8 mouse cellular contexts compared by ENCODE assay signal in the genomic region with DNA sequence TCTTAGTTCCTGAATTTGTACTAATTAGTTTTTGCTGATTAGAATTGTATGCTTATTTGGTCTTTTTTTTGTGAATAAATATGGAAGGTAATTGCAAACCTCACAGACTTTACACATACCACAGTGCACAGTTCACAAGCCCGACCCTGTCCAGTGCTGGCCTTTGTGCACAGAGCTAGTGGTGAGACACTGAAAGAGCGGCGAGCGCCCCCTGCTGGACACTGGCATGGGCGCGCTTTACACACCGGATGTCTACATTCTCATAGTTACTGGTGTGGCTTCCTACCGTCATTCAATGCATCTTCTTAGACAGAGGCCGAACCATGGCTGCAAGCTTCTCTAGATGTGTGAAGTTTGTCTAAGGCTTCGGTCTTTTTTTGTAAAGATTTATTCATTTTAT. TPM values are rescaled to one million over a fixed set of nuclear protein-coding genes. Genes with fewer than 3 reads are reported as not detected.
DNase-seq lines count a peak whose midpoint lies in the region; ATAC-seq and TF ChIP-seq lines count a peak whose summit lies in the region.

No protein-coding gene starts in this region.

- no peak overlapping the region for H3K9ac ChIP-seq in embryonic facial prominence, embryonic 14.5 days (ENCODE audit: low read depth, low read length)
- H3K9ac ChIP-seq in heart, embryonic 11.5 days (ENCODE audit: low read depth, low read length) = no peak overlapping the region
- H3K9ac ChIP-seq in kidney, postnatal 0 days (ENCODE audit: low read depth, low read length) = no peak overlapping the region
- H3K9ac ChIP-seq in liver, adult 2 months (ENCODE audit: low read depth, low read length) = no peak overlapping the region

- no peak overlapping the region for H3K4me2 ChIP-seq in embryonic facial prominence, embryonic 14.5 days (ENCODE audit: low read depth, low read length)
- H3K4me2 ChIP-seq in heart, embryonic 11.5 days = no peak overlapping the region
- no peak overlapping the region for H3K4me2 ChIP-seq in kidney, postnatal 0 days (ENCODE audit: low read length)

- 15% methylated on average over 10 of the region's 10 CpGs for WGBS in embryonic facial prominence, embryonic 14.5 days
- WGBS in heart, embryonic 11.5 days (ENCODE audit: insufficient replicate concordance) = 15% methylated on average over 10 of the region's 10 CpGs
- 15% methylated on average over 10 of the region's 10 CpGs for WGBS in kidney, postnatal 0 days
- WGBS in liver, adult 2 months = 10% methylated on average over 10 of the region's 10 CpGs

- no peaks in the 10 kb centered on the region for H3K4me1 ChIP-seq in embryonic facial prominence, embryonic 14.5 days (ENCODE audit: control insufficient read depth, insufficient read depth, low read length)
- peaks cover 26% of the 10 kb centered on the region for H3K4me1 ChIP-seq in heart, embryonic 11.5 days (ENCODE audit: control insufficient read depth, insufficient read depth, low read length)
- H3K4me1 ChIP-seq in kidney, postnatal 0 days (replicated peaks; ENCODE audit: insufficient read depth, low read length) = peaks cover 10% of the 10 kb centered on the region
- no peaks in the 10 kb centered on the region for H3K4me1 ChIP-seq in liver, adult 2 months (ENCODE audit: control insufficient read depth, insufficient read depth, low read length)

- peak; percentile 58 to 63 for DNase-seq in adrenal gland, postnatal 4 days (ENCODE audit: low spot score in 2 of 2)
- peak; percentile 78 for DNase-seq in embryonic facial prominence, embryonic 14.5 days (ENCODE audit: low spot score)
- DNase-seq in kidney, postnatal 0 days (ENCODE audit: low spot score) = peak; percentile 89
- DNase-seq in liver, adult 2 months (ENCODE audit: extremely low read depth, low read depth, low spot score) = peak; percentile 39
- peak; percentile 81 for DNase-seq in naive thymus-derived CD4-positive, alpha-beta T cell, adult 2 months (ENCODE audit: low read depth)
- peak; percentile 74 to 93 for DNase-seq in spleen, postnatal 4 days (ENCODE audit: low spot score in 2 of 2)

- ATAC-seq in embryonic facial prominence, embryonic 14.5 days (ENCODE audit: low read depth) = peak; percentile 84
- ATAC-seq in heart, embryonic 11.5 days (replicated peaks; ENCODE audit: insufficient number of reproducible peaks, low FRiP score, low TSS enrichment) = 0 out of 2 replicates have a peak, but pooled peaks have one; percentile 46
- ATAC-seq in kidney, postnatal 0 days (replicated peaks; ENCODE audit: low FRiP score, low read depth) = peak; percentile 81

- no peaks in the 10 kb centered on the region for H3K36me3 ChIP-seq in C2C12 (ENCODE audit: control insufficient read depth, insufficient read depth)
- 0 out of 2 replicates have a peak, but pooled peaks cover 4% of the 10 kb centered on the region for H3K36me3 ChIP-seq in embryonic facial prominence, embryonic 14.5 days (ENCODE audit: control insufficient read depth, insufficient read depth, low read length)
- H3K36me3 ChIP-seq in heart, embryonic 11.5 days (ENCODE audit: control insufficient read depth, insufficient read depth, low read length) = no peaks in the 10 kb centered on the region
- no peaks in the 10 kb centered on the region for H3K36me3 ChIP-seq in kidney, postnatal 0 days (ENCODE audit: insufficient read depth, low read length)
- H3K36me3 ChIP-seq in liver, adult 2 months (ENCODE audit: control insufficient read depth, insufficient read depth, low read length) = no peaks in the 10 kb centered on the region

- no peak overlapping the region for H3ac ChIP-seq in C2C12 (ENCODE audit: control insufficient read depth, insufficient read length, low read depth)

- no peak overlapping the region for H3K27ac ChIP-seq in embryonic facial prominence, embryonic 14.5 days (replicated peaks; ENCODE audit: low read depth, low read length)
- no peak overlapping the region for H3K27ac ChIP-seq in heart, embryonic 11.5 days (ENCODE audit: low read depth, low read length)
- no peak overlapping the region for H3K27ac ChIP-seq in kidney, postnatal 0 days
- H3K27ac ChIP-seq in liver, adult 2 months (replicated peaks; ENCODE audit: insufficient read depth, low read depth, low read length) = no peak overlapping the region

- no peaks in the 10 kb centered on the region for H3K79me3 ChIP-seq in C2C12 (ENCODE audit: low read depth)

- H3K79me2 ChIP-seq in C2C12 (ENCODE audit: control insufficient read depth, insufficient read depth) = no peaks in the 10 kb centered on the region
- no peaks in the 10 kb centered on the region for H3K79me2 ChIP-seq in liver, adult 2 months (ENCODE audit: control insufficient read depth, insufficient read depth, low read length)

- H3K9me3 ChIP-seq in embryonic facial prominence, embryonic 14.5 days (ENCODE audit: control insufficient read depth, low read length) = no peaks in the 10 kb centered on the region
- no peaks in the 10 kb centered on the region for H3K9me3 ChIP-seq in heart, embryonic 11.5 days (replicated peaks; ENCODE audit: control insufficient read depth, low read length)
- H3K9me3 ChIP-seq in kidney, postnatal 0 days (replicated peaks; ENCODE audit: low read length) = no peaks in the 10 kb centered on the region

- no peak overlapping the region for H3K4me3 ChIP-seq in C2C12 (ENCODE audit: insufficient read depth, poor library complexity, severe bottlenecking)
- no peak overlapping the region for H3K4me3 ChIP-seq in embryonic facial prominence, embryonic 14.5 days (ENCODE audit: low read depth, low read length)
- no peak overlapping the region for H3K4me3 ChIP-seq in heart, embryonic 11.5 days (ENCODE audit: low read depth, low read length)
- H3K4me3 ChIP-seq in kidney, postnatal 0 days (replicated peaks; ENCODE audit: low read depth, low read length) = no peak overlapping the region
- H3K4me3 ChIP-seq in liver, adult 2 months (ENCODE audit: insufficient read depth, low read depth, low read length) = no peak overlapping the region

- TF ChIP-seq POLR2A in liver, adult 2 months (IDR thresholded peaks at IDR 0.05; ENCODE audit: extremely low read depth, insufficient read depth, low read length) = no peak

- H3K27me3 ChIP-seq in C2C12 (ENCODE audit: control insufficient read depth, insufficient read depth, insufficient read length) = no peaks in the 10 kb centered on the region
- H3K27me3 ChIP-seq in embryonic facial prominence, embryonic 14.5 days (replicated peaks; ENCODE audit: control insufficient read depth, insufficient read depth, low read length) = peaks cover 35% of the 10 kb centered on the region
- peaks cover 10% of the 10 kb centered on the region for H3K27me3 ChIP-seq in heart, embryonic 11.5 days (ENCODE audit: control insufficient read depth, insufficient read depth, low read length)
- H3K27me3 ChIP-seq in kidney, postnatal 0 days (ENCODE audit: insufficient read depth, low read length) = peaks cover 14% of the 10 kb centered on the region; the same call in 1 of the 2 replicates
- H3K27me3 ChIP-seq in liver, adult 2 months (ENCODE audit: control insufficient read depth, insufficient read depth, low read length) = peaks cover 10% of the 10 kb centered on the region

- TF ChIP-seq CTCF in C2C12 (IDR thresholded peaks at IDR 0.05; ENCODE audit: control insufficient read depth, insufficient read depth, insufficient read length) = peak; percentile 87
- TF ChIP-seq CTCF in kidney, postnatal 0 days (IDR thresholded peaks at IDR 0.05; ENCODE audit: low read depth) = peak; percentile 97
- peak; percentile 89 for TF ChIP-seq CTCF in liver, adult 2 months (IDR thresholded peaks at IDR 0.05; ENCODE audit: low read depth, low read length)

TF ChIP-seq in C2C12, 6 proteins besides CTCF, POLR2A, EP300 and RAD21:
- no peak for TF ChIP-seq MYOD1 (IDR thresholded peaks at IDR 0.05; ENCODE audit: control insufficient read depth, insufficient read length, low read depth)

RNA-seq across cellular contexts. Expression of a gene that starts 51.8 kb away (rescaled TPM):
- 3.5 TPM for polyA plus RNA-seq in C2C12 (2012; fragmentation: generic; extraction: Trizol)
- 10 to 100 TPM; 23.0 to 25.4 TPM for total RNA-seq in adrenal gland, postnatal 4 days (2021)
- 12.5 and 13.1 TPM in 2 replicates for polyA plus RNA-seq in embryonic facial prominence, embryonic 14.5 days (2014; fragmentation: Nextera tagmentation; extraction: Ambion mirVana)
- 17.9 and 20.1 TPM in 2 replicates for polyA plus RNA-seq in heart, embryonic 11.5 days (2014; fragmentation: Nextera tagmentation; extraction: Ambion mirVana)
- polyA plus RNA-seq in kidney, postnatal 0 days (2015; fragmentation: Nextera tagmentation; extraction: Ambion mirVana) = 10.6 and 11.0 TPM in 2 replicates
- total RNA-seq in liver, adult 2 months (2014; rRNA removed) = 9.3 and 14.3 TPM in 2 replicates
- 7.8 and 9.7 TPM in 2 replicates for polyA plus RNA-seq in liver, adult 2 months (2012; rRNA removed)

Comparison
In these comparisons a context has a peak if more than half of its experiments do, and no peak if none do; other contexts are left out.
1. DNase-seq: peak in every context shown above with its lines; median percentile 89 in kidney, postnatal 0 days; 84 in spleen, postnatal 4 days; 81 in naive thymus-derived CD4-positive, alpha-beta T cell, adult 2 months; 78 in embryonic facial prominence, embryonic 14.5 days; 60 in adrenal gland, postnatal 4 days; 39 in liver, adult 2 months.